Mouse (Mus musculus): ENCODE data around the gene Pibf1. TPM values are rescaled to one million over a fixed set of nuclear protein-coding genes. Genes with fewer than 3 reads are reported as not detected.

Pibf1 gene
- 18.8 and 20.6 TPM in 2 replicates for total RNA-seq (2014; rRNA removed)
- polyA plus RNA-seq (2015; fragmentation: Nextera tagmentation; extraction: Ambion mirVana): 9.3 and 12.6 TPM in 2 replicates

DNA sequence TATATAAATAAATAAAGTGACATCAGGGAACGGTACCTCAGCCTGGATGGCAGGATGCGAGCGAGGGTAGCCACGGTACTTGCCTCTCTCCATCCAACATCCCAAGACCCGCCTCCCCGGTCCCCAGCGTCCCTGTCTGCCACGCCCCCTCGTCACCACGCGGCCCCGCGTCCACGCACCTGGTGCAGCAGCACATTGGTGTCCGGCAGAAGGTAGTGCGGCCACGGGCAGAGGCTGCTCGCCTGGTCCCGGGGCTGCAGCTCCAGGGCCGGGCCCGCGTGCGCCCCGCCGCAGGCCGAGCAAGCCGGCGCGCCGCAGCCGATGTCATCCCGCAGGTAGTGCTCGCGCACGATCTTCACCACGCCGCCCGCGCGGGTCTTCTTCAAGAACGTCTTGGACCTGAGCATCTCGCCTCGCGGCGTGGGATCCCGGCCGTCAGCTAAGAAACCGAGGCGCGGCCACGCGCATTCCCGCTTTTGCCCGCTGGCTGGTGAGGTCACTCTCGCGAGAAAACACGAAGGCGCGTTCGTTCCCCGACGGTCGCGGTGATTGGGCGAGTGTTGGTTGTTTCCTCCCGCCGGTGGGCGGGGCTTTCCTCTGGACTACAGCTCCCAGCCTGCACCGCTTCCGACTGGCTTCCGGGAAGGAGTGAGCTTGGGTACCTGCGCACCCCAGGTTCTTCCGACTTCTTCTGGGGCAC lies at the start of gene Pibf1, which contains the start of gene Dis3:
Gene Pibf1 (plus strand): TSS at position 158 of the 700 bp plus-strand sequence.
Gene Dis3 (minus strand): TSS at position 504 of the 700 bp plus-strand sequence.
- H3K36me3 ChIP-seq (ENCODE audit: insufficient read depth): peaks cover 33% of the 10 kb centered on the region
- peak; percentile 99 for DNase-seq
- 4% methylated on average over 73 of the region's 73 CpGs for WGBS
- ATAC-seq: peak; percentile 100
- H3K27ac ChIP-seq (ENCODE audit: low read depth, low read length): peak within 1 kb of the TSS; percentile 92
- no peaks in the 10 kb centered on the region for H3K9me3 ChIP-seq (ENCODE audit: low read length)
- H3K9ac ChIP-seq: peak within 1 kb of the TSS; percentile 95
- H3K4me2 ChIP-seq (ENCODE audit: low read depth): peak within 1 kb of the TSS; percentile 76
- TF ChIP-seq CTCF (IDR thresholded peaks at IDR 0.05; ENCODE audit: low read depth): no peak
- no peaks in the 10 kb centered on the region for H3K27me3 ChIP-seq (ENCODE audit: insufficient read depth, low read length)
- peak within 1 kb of the TSS; percentile 96 for H3K4me3 ChIP-seq (ENCODE audit: low read depth, low read length)
- H3K4me1 ChIP-seq (ENCODE audit: insufficient read depth): peaks cover 7% of the 10 kb centered on the region

DNA sequence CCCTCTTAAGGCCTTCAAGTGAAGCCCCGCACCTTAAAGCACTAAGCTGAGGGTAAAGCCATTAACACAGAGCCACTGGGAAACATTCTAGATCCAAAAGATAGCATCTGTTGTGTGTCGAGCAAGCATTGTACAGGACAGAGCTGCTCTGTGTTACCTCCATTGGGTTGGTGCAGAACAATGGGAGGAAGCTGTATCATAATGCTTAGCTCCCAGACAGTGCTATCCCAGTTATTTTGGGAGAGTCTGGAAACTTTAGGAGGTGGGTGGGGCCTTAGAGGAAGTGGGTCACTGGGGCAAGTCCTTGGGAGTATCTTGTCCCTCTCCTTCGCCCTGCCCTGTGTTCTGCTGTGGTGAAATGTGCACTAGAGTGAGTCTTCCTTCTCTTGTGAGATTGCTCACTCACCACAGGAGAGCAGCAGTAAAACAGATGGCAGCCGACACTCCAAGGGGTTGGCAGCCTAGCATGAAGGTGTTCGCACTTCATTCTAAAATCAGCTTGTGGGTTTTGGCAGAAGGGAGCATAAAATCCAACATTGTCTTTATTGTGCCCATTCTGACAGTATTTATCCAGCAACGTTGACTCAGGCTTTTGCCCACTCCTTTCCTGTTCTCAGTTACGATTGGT lies 40.2 kb upstream of the Pibf1 start:
- ATAC-seq: no peak; the same call in 1 of the 2 replicates
- no peaks in the 10 kb centered on the region for H3K36me3 ChIP-seq (ENCODE audit: insufficient read depth)
- WGBS: 75% methylated on average over 7 of the region's 7 CpGs
- H3K4me1 ChIP-seq (ENCODE audit: insufficient read depth): no peaks in the 10 kb centered on the region
- H3K4me2 ChIP-seq (ENCODE audit: low read depth): no peak overlapping the region
- no peaks in the 10 kb centered on the region for H3K9me3 ChIP-seq (ENCODE audit: low read length)
- H3K27ac ChIP-seq (ENCODE audit: low read depth, low read length): no peak overlapping the region
- DNase-seq: no peak
- no peak overlapping the region for H3K4me3 ChIP-seq (ENCODE audit: low read depth, low read length)
- H3K9ac ChIP-seq: no peak overlapping the region
- no peak for TF ChIP-seq CTCF (IDR thresholded peaks at IDR 0.05; ENCODE audit: low read depth)
- no peaks in the 10 kb centered on the region for H3K27me3 ChIP-seq (ENCODE audit: insufficient read depth, low read length)

DNA sequence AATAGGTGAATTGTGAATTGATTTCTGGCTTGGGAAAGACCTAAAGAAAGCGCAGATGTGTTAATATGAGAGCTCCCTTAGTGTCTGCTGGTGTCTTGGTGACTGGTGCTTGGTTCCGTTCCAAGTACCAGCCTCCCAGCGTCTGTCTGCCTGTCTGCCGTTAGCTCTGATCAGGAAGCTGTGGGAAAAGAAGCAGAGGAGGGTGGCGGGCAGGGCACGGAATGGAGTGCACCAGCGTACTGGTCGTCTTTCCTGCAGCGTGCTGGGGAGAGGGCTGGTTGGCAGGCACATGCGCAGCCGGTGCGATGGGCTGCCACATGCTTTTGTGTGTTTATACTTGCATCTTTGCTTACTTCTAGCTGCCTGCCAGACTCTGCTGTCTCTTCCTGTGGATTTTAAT lies 38.6 kb upstream of the Pibf1 start:
- no peak for TF ChIP-seq CTCF (IDR thresholded peaks at IDR 0.05; ENCODE audit: low read depth)
- H3K27ac ChIP-seq (ENCODE audit: low read depth, low read length): no peak overlapping the region
- peak; percentile 42 for DNase-seq

DNA sequence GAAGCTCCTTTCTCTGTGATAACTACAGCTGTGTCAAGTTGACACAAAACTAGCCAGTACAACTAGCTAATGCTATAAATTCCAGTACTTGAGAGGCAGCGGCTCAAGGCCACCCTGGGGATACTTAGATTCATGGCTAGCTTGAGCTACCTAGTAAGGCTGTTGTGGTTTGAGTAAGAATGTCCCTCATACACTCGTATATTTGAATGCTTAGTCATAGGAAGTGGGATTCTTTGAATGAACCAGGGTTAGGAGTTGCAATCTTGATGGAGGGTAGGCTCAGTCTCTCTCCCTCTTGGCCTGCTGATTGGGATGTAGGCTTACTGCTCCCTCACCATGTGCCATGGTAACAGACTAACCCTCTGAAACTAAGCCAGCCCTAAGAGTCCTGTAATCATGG lies 36.1 kb upstream of the Pibf1 start:
- no peaks in the 10 kb centered on the region for H3K27me3 ChIP-seq (ENCODE audit: insufficient read depth, low read length)
- no peak overlapping the region for H3K9ac ChIP-seq
- no peak for TF ChIP-seq CTCF (IDR thresholded peaks at IDR 0.05; ENCODE audit: low read depth)
- 94% methylated on average over 2 of the region's 2 CpGs for WGBS
- no peak overlapping the region for H3K4me2 ChIP-seq (ENCODE audit: low read depth)
- H3K4me1 ChIP-seq (ENCODE audit: insufficient read depth): no peaks in the 10 kb centered on the region
- H3K4me3 ChIP-seq (ENCODE audit: low read depth, low read length): no peak overlapping the region
- H3K36me3 ChIP-seq (ENCODE audit: insufficient read depth): no peaks in the 10 kb centered on the region
- ATAC-seq (no peak), DNase-seq (no peak)
- H3K9me3 ChIP-seq (ENCODE audit: low read length): no peaks in the 10 kb centered on the region
- H3K27ac ChIP-seq (ENCODE audit: low read depth, low read length): no peak overlapping the region

More for the DNA sequence above, 38.6 kb upstream of the Pibf1 start:
- Histone ChIP-seq H3K27me3 (ENCODE audit: insufficient read depth, low read length) (no peaks in the 10 kb centered on the region), H3K9ac (no peak overlapping the region), H3K36me3 (ENCODE audit: insufficient read depth) (no peaks in the 10 kb centered on the region), H3K4me1 (ENCODE audit: insufficient read depth) (no peaks in the 10 kb centered on the region), H3K4me3 (ENCODE audit: low read depth, low read length) (0 out of 2 replicates have a peak overlapping the region, but pooled peaks have one; percentile 9), H3K4me2 (ENCODE audit: low read depth) (peak overlapping the region; percentile 33), H3K9me3 (ENCODE audit: low read length) (no peaks in the 10 kb centered on the region)
- 66% methylated on average over 12 of the region's 12 CpGs for WGBS
- peak; percentile 77 for ATAC-seq

DNA sequence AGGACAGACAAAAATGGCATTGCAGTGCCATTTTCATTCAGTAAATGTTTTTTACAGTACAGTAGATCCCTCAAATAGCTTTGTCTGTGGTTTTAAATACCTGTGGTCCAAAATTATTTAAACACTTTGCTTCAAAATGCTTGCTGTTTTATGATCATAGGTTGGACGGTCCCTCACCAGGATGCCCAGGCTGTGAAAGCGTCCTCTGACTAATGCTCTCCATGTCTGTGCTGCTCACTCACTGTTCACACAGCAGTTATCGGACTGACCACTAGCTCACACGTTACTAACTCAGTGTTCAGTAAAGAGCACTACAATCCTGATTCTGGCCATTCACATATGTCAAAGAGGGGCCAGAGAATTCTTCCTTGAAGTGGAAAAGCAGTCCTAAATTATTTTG lies 28.1 kb upstream of the Pibf1 start:
- ATAC-seq (no peak), DNase-seq (no peak)
- no peak overlapping the region for H3K9ac ChIP-seq
- H3K27ac ChIP-seq (ENCODE audit: low read depth, low read length): no peak overlapping the region
- H3K4me3 ChIP-seq (ENCODE audit: low read depth, low read length): no peak overlapping the region
- no peaks in the 10 kb centered on the region for H3K27me3 ChIP-seq (ENCODE audit: insufficient read depth, low read length)
- H3K36me3 ChIP-seq (ENCODE audit: insufficient read depth): peaks cover 14% of the 10 kb centered on the region
- H3K4me2 ChIP-seq (ENCODE audit: low read depth): no peak overlapping the region
- no peaks in the 10 kb centered on the region for H3K9me3 ChIP-seq (ENCODE audit: low read length)
- H3K4me1 ChIP-seq (ENCODE audit: insufficient read depth): no peaks in the 10 kb centered on the region
- TF ChIP-seq CTCF (IDR thresholded peaks at IDR 0.05; ENCODE audit: low read depth): no peak
- 91% methylated on average over 4 of the region's 4 CpGs for WGBS

DNA sequence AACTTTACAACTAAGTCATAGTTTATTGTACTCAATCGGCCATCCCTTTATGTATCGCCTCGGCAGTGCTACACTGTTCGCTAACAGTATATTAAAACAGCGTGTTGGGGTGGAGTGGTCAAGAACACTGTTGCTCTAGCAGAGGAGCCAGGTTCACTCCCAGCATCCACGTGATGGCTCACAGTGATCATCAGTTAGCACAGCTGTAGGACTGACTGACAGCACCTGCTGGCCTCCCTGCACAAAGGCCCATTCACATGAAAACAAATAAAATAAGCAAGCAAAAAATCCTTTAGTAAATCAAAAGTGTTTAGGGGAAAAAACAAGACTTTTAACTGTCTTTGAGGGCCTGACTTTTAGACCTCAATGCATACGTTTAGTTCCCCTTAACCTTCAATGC lies 10.3 kb upstream of the Pibf1 start:
- Histone ChIP-seq H3K9me3 (ENCODE audit: low read length) (no peaks in the 10 kb centered on the region), H3K9ac (no peak overlapping the region), H3K4me1 (ENCODE audit: insufficient read depth) (no peaks in the 10 kb centered on the region), H3K4me3 (ENCODE audit: low read depth, low read length) (no peak overlapping the region), H3K36me3 (ENCODE audit: insufficient read depth) (peaks cover 62% of the 10 kb centered on the region), H3K27me3 (ENCODE audit: insufficient read depth, low read length) (no peaks in the 10 kb centered on the region), H3K4me2 (ENCODE audit: low read depth) (no peak overlapping the region), H3K27ac (ENCODE audit: low read depth, low read length) (no peak overlapping the region)
- DNase-seq: no peak
- ATAC-seq: no peak
- no peak for TF ChIP-seq CTCF (IDR thresholded peaks at IDR 0.05; ENCODE audit: low read depth)
- 93% methylated on average over 7 of the region's 7 CpGs for WGBS

Data from forebrain, postnatal 0 days (tissue).